Mouse (Mus musculus) E14TG2a.4 (cell line): ENCODE results near the gene Immp2l.

Experiments
- CTCF ChIP-seq: conservative IDR thresholded peaks from 2 replicates; pipeline ENCODE4 v1.5.1; 2014; ENCODE audit warnings: low read length
- NANOG ChIP-seq: IDR thresholded peaks from 2 replicates; pipeline ENCODE4 v1.6.1; 2014; ENCODE audit warnings: borderline replicate concordance, low read length, mixed read lengths
- POU5F1 ChIP-seq: IDR thresholded peaks from 2 replicates; pipeline ENCODE4 v1.6.1; 2014; ENCODE audit warnings: low read length, borderline replicate concordance

GRCm38 (mm10) chr12:41566433-41566794 lies 542.5 kb downstream of the Immp2l start:
- TF ChIP-seq CTCF (no peak), POU5F1 (no peak), NANOG (no peak)
